Mouse (Mus musculus) bone marrow, adult 2 months (tissue): ENCODE measurements around the gene Tbca. TPM values are rescaled to one million over a fixed set of nuclear protein-coding genes. Genes with fewer than 3 reads are reported as not detected.

Experiments used
- H3K27ac ChIP-seq: fragments of 200-500 bp; 2 replicates; pipeline ENCODE4 v1.5.1; 2012; ENCODE audit warnings: low read depth, mild to moderate bottlenecking, control low read depth, inconsistent platforms, low read length; ENCODE audit not compliant: control insufficient read depth, poor library complexity, insufficient read depth
- H3K4me1 ChIP-seq: fragments of 200-500 bp; 2 replicates; pipeline ENCODE4 v1.6.1; 2011; ENCODE audit warnings: low read length; ENCODE audit not compliant: control insufficient read depth, insufficient read depth
- H3K4me3 ChIP-seq: fragments of 200-500 bp; replicated peaks from 2 replicates; pipeline ENCODE3; 2011; ENCODE audit warnings: mild to moderate bottlenecking, low read depth, low read length, control low read depth; ENCODE audit not compliant: control insufficient read depth
- CTCF ChIP-seq: fragments of 200-500 bp; IDR thresholded peaks from 2 replicates; pipeline ENCODE4 v1.5.1; 2011; ENCODE audit warnings: low read length, control low read depth; ENCODE audit not compliant: control insufficient read depth, insufficient read depth
- POLR2A ChIP-seq: fragments of 200-500 bp; IDR thresholded peaks from 2 replicates; pipeline ENCODE4 v1.6.1; 2011; ENCODE audit warnings: low read depth, mild to moderate bottlenecking, control low read depth, low read length, borderline replicate concordance; ENCODE audit not compliant: control insufficient read depth
- WGBS: fragments of 180-500 bp; shearing (Covaris S2); methylation state at CpG from one replicate; pipeline ENCODE4 v1.1.7; 2018; 5-methylcytosine and 5-hydroxymethylcytosine counted together
- polyA plus RNA-seq: library from polyadenylated mRNA; stranded (reverse); fragments of >200 nt; gene quantifications from 2 replicates; pipeline ENCODE4 v1.2.4, GENCODE M21; 2011; ENCODE audit warnings: low replicate concordance; ENCODE audit not compliant: missing spikeins, insufficient read depth, insufficient read length

Gene Tbca
- polyA plus RNA-seq, 1 experiment = 107 TPM

- peaks cover 1% of the 10 kb centered on the region; the same call in 1 of the 2 replicates for H3K4me1 ChIP-seq
- no peak for TF ChIP-seq POLR2A
- no peak for TF ChIP-seq CTCF
- WGBS = 18% methylated on average over 10 of the region's 10 CpGs
Measured at GRCm38 (mm10) chr13:94877991-94878745, 89.5 kb downstream of the Tbca start.

GRCm38 (mm10) chr13:94881201-94881600 lies 92.5 kb downstream of the Tbca start:
- WGBS = 10% methylated on average over 3 of the region's 3 CpGs
- H3K27ac ChIP-seq = no peak overlapping the region
- TF ChIP-seq CTCF = no peak
- no peak for TF ChIP-seq POLR2A
- H3K4me1 ChIP-seq = peaks cover 1% of the 10 kb centered on the region; the same call in 1 of the 2 replicates
- H3K4me3 ChIP-seq = no peak overlapping the region

More at GRCm38 (mm10) chr13:94877991-94878745, 89.5 kb downstream of the Tbca start:
- Histone ChIP-seq H3K4me3 (no peak overlapping the region), H3K27ac (no peak overlapping the region)

- H3K27ac ChIP-seq = no peak overlapping the region
- TF ChIP-seq CTCF (no peak), POLR2A (no peak)
- 8% methylated on average over 10 of the region's 10 CpGs for WGBS
Measured at GRCm38 (mm10) chr13:94882221-94882620, 93.5 kb downstream of the Tbca start.

GRCm38 (mm10) chr13:94882711-94883145 lies 94.0 kb downstream of the Tbca start:
- 2% methylated on average over 37 of the region's 37 CpGs for whole genome bisulfite sequencing
- H3K4me3 ChIP-seq = no peak overlapping the region
- no peak overlapping the region; the same call in 1 of the 2 replicates for H3K27ac ChIP-seq
- TF ChIP-seq POLR2A = no peak
- no peak for TF ChIP-seq CTCF
- H3K4me1 ChIP-seq = peaks cover 1% of the 10 kb centered on the region; the same call in 1 of the 2 replicates

More at GRCm38 (mm10) chr13:94882221-94882620, 93.5 kb downstream of the Tbca start:
- no peak overlapping the region for H3K4me3 ChIP-seq
- peaks cover 1% of the 10 kb centered on the region; the same call in 1 of the 2 replicates for H3K4me1 ChIP-seq

- Histone ChIP-seq H3K4me1 (peaks cover 1% of the 10 kb centered on the region; the same call in 1 of the 2 replicates), H3K27ac (no peak overlapping the region), H3K4me3 (no peak overlapping the region)
- WGBS = 3% methylated on average over 84 of the region's 95 CpGs
- TF ChIP-seq POLR2A = no peak
- TF ChIP-seq CTCF = no peak
Measured at GRCm38 (mm10) chr13:94883163-94883965, 94.7 kb downstream of the Tbca start.

GRCm38 (mm10) chr13:94883966-94884960 lies 95.6 kb downstream of the Tbca start:
- no peak for TF ChIP-seq POLR2A
- TF ChIP-seq CTCF = no peak
- H3K27ac ChIP-seq = no peak overlapping the region
- WGBS = 8% methylated on average over 36 of the region's 36 CpGs
- no peak overlapping the region for H3K4me3 ChIP-seq
- peaks cover 1% of the 10 kb centered on the region; the same call in 1 of the 2 replicates for H3K4me1 ChIP-seq
